Mouse (Mus musculus): ENCODE data around the gene Kcnd3. TPM values are rescaled to one million over a fixed set of nuclear protein-coding genes. Genes with fewer than 3 reads are reported as not detected.

Gene Kcnd3
- polyA plus RNA-seq, 1 experiment from 2014 or later, result 0.24 TPM

DNA sequence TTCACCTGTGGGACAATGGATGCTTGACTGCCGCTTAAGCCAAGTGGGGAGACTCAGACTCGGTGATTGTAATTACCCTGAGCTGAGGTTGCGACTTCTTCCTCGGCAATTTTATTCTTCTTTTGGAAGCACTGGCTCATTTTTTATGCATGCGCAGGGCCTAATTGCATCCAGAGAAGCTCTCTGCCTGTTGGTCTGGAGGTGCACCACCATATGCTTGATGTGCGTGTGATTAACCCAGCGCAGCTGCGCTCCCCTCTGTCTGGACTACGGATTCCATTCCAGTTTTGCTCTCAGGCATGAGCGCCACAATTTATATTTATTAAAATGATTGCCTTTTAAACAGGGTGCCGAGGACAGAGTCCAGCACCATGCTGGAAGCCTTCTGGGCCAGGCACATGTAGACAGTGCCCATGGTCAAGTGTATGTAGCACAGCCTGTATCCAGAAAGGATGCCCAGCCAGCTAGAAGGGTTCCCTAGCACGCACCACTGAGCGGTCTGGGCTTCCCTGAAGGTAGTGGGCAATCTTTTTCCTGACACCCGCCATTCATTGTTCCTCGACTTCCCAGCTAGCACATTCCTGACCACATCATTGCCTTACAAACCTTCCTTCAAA is 138.0 kb downstream of the Kcnd3 start:
- Histone ChIP-seq H3K9me3 (no peaks in the 10 kb centered on the region), H3K9ac (replicated peaks) (no peak overlapping the region), H3K27me3 (no peaks in the 10 kb centered on the region), H3K4me2 (no peak overlapping the region), H3K4me3 (replicated peaks) (no peak overlapping the region), H3K36me3 (no peaks in the 10 kb centered on the region), H3K4me1 (replicated peaks) (no peaks in the 10 kb centered on the region), H3K27ac (no peak overlapping the region)
- ATAC-seq (ENCODE audit: insufficient number of reproducible peaks, insufficient read depth, low FRiP score, low TSS enrichment, low read depth), result no peak
- WGBS, result 76% methylated on average over 15 of the region's 15 CpGs

DNA sequence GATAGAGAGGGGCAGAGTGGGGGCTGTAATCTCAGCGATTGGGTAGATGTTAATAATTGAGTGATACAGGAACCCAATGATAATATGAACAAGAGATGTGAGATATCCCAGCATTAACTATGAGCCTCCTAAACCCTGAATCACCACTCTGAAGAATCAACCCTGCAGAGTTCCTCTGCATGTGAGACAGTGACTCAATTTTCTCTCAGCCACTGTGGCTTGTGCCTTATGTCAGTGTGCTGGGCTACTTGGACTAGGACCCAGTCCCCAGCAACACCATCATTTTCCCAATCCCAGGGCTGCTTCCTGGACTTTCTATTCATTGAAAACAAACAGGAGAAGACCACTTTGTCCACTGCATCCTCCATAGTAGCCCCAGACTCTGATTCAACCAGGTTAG is 139.6 kb downstream of the Kcnd3 start:
- Histone ChIP-seq H3K27ac (no peak overlapping the region), H3K4me2 (no peak overlapping the region)
- WGBS, result 100% methylated on average over 1 of the region's 1 CpGs

DNA sequence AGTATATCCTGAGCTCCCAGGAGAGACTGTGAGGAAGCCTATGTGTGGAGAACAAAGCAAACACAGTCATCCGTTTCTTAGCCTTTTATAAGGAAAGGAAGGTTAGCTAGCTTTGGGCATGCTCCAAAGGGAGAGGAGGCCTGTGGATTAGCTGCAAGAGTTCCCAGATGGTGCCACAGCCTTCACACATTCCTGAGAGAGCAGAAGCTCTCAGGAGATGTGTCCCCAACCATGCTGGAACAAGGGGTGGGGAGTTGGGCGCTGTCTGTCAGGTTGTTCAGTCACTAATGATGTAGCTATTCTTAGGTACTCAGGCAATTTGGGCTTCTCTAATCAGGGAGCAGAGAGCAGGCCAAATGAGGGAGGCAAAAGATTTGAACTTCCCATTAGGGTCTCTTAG is 140.1 kb downstream of the Kcnd3 start:
- H3K27ac ChIP-seq, result no peak overlapping the region
- H3K9me3 ChIP-seq, result no peaks in the 10 kb centered on the region
- no peaks in the 10 kb centered on the region for H3K27me3 ChIP-seq
- no peak for ATAC-seq (ENCODE audit: insufficient number of reproducible peaks, insufficient read depth, low FRiP score, low TSS enrichment, low read depth)
- H3K9ac ChIP-seq (replicated peaks), result no peak overlapping the region
- 74% methylated on average over 2 of the region's 2 CpGs for WGBS
- no peak overlapping the region for H3K4me3 ChIP-seq (replicated peaks)
- no peaks in the 10 kb centered on the region for H3K36me3 ChIP-seq
- H3K4me1 ChIP-seq (replicated peaks), result no peaks in the 10 kb centered on the region
- H3K4me2 ChIP-seq, result no peak overlapping the region

More for the DNA sequence above, 139.6 kb downstream of the Kcnd3 start:
- H3K27me3 ChIP-seq, result no peaks in the 10 kb centered on the region
- no peak overlapping the region for H3K9ac ChIP-seq (replicated peaks)
- ATAC-seq (ENCODE audit: insufficient number of reproducible peaks, insufficient read depth, low FRiP score, low TSS enrichment, low read depth), result no peak
- no peaks in the 10 kb centered on the region for H3K9me3 ChIP-seq
- H3K36me3 ChIP-seq, result no peaks in the 10 kb centered on the region
- H3K4me1 ChIP-seq (replicated peaks), result no peaks in the 10 kb centered on the region
- H3K4me3 ChIP-seq (replicated peaks), result no peak overlapping the region

DNA sequence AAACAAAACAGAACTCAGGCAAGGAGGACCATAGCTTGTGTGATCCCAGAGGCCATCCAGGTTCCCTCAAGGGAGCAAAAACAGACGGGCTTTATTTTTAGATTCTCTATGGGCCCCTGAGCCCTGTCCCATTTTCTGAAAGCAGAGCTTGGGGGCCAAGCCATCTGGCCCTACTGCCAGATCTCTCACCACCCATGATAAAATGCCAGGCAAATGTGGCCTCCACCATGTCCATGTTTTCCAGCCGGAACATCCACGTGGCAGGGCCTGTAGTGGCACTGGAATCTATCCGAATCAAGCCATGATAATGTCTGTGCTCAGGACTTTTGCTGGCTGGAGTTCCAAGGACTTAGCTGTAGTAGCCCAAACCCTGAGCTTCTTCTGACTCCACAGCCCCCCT is 148.4 kb downstream of the Kcnd3 start:
- 87% methylated on average over 4 of the region's 4 CpGs for WGBS
- H3K9ac ChIP-seq (replicated peaks), result no peak overlapping the region

DNA sequence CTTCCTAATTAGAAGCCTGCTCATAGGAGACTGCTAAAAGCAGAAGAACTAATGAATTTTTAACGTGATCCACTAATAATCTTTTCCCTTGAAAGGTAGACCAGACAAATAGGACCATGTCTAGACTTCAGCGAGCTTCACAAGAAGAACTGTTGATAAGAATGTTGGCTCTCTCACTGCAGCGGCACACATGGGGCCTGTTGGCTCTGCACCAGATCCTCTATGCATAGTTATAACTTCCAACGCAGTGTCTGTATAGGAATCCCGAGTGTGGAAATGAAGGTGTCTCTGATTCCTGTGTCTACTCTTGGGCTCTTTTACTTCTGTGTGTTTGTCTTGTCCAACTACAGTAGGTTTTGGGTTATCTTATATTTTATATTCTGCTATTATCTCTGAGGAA is 150.8 kb downstream of the Kcnd3 start:
- 85% methylated on average over 5 of the region's 5 CpGs for WGBS
- Histone ChIP-seq H3K9me3 (no peaks in the 10 kb centered on the region), H3K27me3 (no peaks in the 10 kb centered on the region), H3K4me2 (no peak overlapping the region), H3K36me3 (no peaks in the 10 kb centered on the region), H3K9ac (replicated peaks) (no peak overlapping the region), H3K27ac (no peak overlapping the region), H3K4me1 (replicated peaks) (no peaks in the 10 kb centered on the region), H3K4me3 (replicated peaks) (no peak overlapping the region)
- no peak for ATAC-seq (ENCODE audit: insufficient number of reproducible peaks, insufficient read depth, low FRiP score, low TSS enrichment, low read depth)

More for the DNA sequence above, 148.4 kb downstream of the Kcnd3 start:
- H3K4me3 ChIP-seq (replicated peaks), result no peak overlapping the region
- H3K4me2 ChIP-seq, result no peak overlapping the region
- H3K4me1 ChIP-seq (replicated peaks), result no peaks in the 10 kb centered on the region
- H3K9me3 ChIP-seq, result no peaks in the 10 kb centered on the region
- no peak overlapping the region for H3K27ac ChIP-seq
- H3K36me3 ChIP-seq, result no peaks in the 10 kb centered on the region
- ATAC-seq (ENCODE audit: insufficient number of reproducible peaks, insufficient read depth, low FRiP score, low TSS enrichment, low read depth), result no peak
- no peaks in the 10 kb centered on the region for H3K27me3 ChIP-seq

DNA sequence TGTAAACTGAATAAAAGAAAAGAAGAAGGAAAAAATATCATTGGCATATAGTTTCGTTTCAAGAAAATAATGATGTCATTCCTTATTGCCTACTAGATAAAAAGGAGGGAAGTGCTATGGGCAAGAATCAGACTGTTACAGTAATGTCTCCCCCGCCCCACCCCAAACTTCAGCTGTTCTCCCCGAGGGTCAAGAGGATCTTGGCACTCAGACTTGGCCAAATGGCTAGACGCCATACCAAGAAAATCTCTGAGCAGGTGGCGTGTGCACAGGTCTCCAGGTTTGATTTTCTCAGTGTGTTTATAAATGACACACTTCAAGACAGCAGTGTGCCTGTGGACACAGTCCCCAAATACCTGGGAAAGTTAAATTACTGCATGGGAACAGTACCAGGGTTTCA is 153.6 kb downstream of the Kcnd3 start:
- 72% methylated on average over 5 of the region's 5 CpGs for WGBS
- Histone ChIP-seq H3K4me3 (replicated peaks) (no peak overlapping the region), H3K27ac (no peak overlapping the region), H3K36me3 (no peaks in the 10 kb centered on the region), H3K9me3 (no peaks in the 10 kb centered on the region), H3K9ac (replicated peaks) (no peak overlapping the region), H3K4me2 (no peak overlapping the region), H3K4me1 (replicated peaks) (no peaks in the 10 kb centered on the region), H3K27me3 (no peaks in the 10 kb centered on the region)
- ATAC-seq (ENCODE audit: insufficient number of reproducible peaks, insufficient read depth, low FRiP score, low TSS enrichment, low read depth), result no peak

DNA sequence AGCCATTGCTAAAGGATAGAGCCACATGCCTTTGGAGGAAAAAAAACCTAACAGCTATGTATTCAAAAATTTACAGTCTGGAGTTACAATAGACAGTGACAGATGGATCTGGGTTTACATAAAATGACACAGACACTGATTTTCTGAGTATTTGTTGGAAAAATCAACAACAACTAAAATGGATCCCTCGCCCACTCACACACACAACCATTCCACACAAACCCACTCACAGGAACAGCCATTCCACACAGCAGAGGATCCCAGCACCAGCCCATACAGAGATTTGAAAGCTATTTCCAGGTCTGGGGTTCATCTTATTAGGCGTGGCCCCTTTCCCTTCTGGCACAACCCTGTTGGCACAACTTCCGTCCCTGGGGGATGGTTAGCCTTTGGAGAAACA is 156.7 kb downstream of the Kcnd3 start:
- no peak overlapping the region for H3K27ac ChIP-seq
- 78% methylated on average over 3 of the region's 3 CpGs for WGBS
- no peaks in the 10 kb centered on the region for H3K27me3 ChIP-seq
- H3K4me2 ChIP-seq, result no peak overlapping the region
- no peak overlapping the region for H3K4me3 ChIP-seq (replicated peaks)
- H3K9me3 ChIP-seq, result no peaks in the 10 kb centered on the region
- no peak for ATAC-seq (ENCODE audit: insufficient number of reproducible peaks, insufficient read depth, low FRiP score, low TSS enrichment, low read depth)
- no peaks in the 10 kb centered on the region for H3K4me1 ChIP-seq (replicated peaks)
- no peaks in the 10 kb centered on the region for H3K36me3 ChIP-seq
- no peak overlapping the region for H3K9ac ChIP-seq (replicated peaks)

DNA sequence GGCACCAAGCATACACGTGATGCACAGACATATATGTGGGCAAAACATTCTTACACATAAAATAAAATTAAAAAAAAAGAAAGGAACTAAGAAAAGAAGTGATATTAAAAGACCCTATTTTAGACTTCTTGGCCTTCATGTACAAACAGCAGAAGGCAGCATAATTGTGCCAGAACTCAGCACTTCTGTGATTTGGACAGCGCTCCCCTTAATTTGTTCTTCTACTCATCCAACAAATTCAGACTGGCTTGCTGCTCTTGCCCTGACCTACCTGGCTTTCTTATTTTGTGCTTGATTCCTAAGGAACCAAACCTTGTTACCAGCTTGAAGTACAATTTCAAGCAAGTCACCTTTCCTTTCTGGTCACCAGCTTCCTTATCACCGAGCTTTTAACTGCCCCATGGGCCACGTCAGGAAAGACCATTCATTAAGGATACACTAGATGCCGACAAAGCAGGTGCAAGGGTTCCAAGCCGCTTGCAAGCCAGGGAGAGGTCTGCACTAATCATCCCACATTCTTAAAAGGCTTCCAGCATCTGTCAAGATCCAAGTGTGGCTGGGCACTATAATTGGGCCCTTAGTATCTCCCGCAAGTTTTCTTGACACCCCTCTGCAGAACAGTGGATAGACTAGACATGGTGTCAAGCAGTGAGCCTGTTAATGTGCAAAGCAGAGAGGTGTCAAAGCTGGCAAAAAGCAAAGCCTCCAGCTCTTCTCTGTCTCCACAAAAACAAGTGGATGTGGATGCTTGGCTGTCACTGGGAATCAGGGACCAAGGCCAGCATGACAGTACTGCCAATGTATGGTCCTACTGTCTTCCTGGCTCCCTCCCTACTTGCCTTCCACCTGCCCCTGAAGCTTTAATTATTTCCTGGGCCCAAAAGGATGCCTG is 159.6 kb downstream of the Kcnd3 start:
- Histone ChIP-seq H3K36me3 (no peaks in the 10 kb centered on the region), H3K4me3 (replicated peaks) (no peak overlapping the region), H3K27me3 (no peaks in the 10 kb centered on the region), H3K9me3 (no peaks in the 10 kb centered on the region), H3K27ac (no peak overlapping the region), H3K4me1 (replicated peaks) (no peaks in the 10 kb centered on the region), H3K4me2 (no peak overlapping the region), H3K9ac (replicated peaks) (no peak overlapping the region)
- no peak for ATAC-seq (ENCODE audit: insufficient number of reproducible peaks, insufficient read depth, low FRiP score, low TSS enrichment, low read depth)
- 81% methylated on average over 7 of the region's 7 CpGs for WGBS

DNA sequence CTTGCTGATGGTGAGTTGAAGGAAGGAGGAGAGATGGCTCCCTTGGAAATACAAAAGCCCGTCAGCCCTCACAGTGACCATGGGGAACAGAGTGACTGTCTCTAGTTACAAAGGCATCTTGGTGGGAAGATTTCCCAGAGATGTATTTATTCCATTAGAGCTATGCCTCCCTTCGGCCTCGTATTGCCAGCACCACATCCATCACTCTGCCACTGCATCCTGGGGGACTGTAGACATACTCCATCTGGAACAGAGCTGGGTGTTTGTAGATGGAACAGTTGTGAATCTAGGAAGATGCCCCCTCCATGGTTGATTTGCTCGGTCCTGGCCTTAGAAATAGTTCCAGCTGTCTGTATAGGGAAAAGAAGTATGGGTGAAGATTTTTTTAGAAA is 160.3 kb downstream of the Kcnd3 start:
- H3K27me3 ChIP-seq, result no peaks in the 10 kb centered on the region
- H3K27ac ChIP-seq, result no peak overlapping the region
- H3K4me2 ChIP-seq, result no peak overlapping the region
- H3K4me3 ChIP-seq (replicated peaks), result no peak overlapping the region
- ATAC-seq (ENCODE audit: insufficient number of reproducible peaks, insufficient read depth, low FRiP score, low TSS enrichment, low read depth), result no peak
- H3K9ac ChIP-seq (replicated peaks), result no peak overlapping the region
- no peaks in the 10 kb centered on the region for H3K4me1 ChIP-seq (replicated peaks)
- H3K9me3 ChIP-seq, result no peaks in the 10 kb centered on the region
- 66% methylated on average over 4 of the region's 4 CpGs for WGBS
- H3K36me3 ChIP-seq, result no peaks in the 10 kb centered on the region

DNA sequence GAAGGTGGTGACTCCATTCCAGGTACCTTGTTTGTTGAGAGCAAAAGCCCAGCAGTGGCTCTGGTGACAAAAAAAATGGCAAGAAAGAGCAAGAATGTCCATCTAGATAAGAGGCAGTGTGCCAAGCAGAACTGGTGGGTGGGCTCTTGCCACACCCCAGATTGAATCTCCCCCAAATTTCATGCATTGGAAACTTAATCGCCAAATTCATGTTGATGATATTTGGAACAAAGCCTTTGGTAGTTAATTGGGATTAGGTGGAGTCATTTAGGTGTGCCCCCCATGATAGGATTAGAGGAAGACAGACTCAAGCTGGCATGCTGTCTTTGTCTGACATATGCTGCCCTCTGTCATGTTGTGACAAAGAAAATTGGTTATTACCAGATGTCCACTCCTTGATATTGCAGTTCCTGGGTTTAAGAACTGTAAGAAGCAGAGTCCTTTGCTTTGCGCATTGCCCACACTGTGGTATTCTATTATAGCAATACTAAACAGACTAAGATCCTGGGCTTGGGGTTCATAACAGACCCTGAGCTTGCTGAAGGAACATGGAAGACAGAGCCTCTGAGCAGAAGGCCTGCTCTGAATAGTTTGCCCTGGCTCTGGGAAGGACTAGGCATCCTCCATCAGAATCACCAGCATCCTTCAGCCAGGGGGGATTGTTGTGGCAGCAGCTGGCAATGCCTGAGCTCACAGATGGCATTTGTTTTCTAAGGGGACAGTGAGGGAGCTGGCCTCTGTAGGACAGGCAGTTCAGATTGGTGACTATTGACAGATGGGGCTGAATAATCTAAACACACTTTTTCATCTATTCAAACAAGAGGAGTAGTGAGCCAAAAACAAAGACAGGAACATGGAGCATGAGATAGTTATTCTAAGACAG is 165.0 kb downstream of the Kcnd3 start:
- Histone ChIP-seq H3K9me3 (no peaks in the 10 kb centered on the region), H3K27ac (no peak overlapping the region), H3K36me3 (no peaks in the 10 kb centered on the region), H3K27me3 (no peaks in the 10 kb centered on the region), H3K4me2 (no peak overlapping the region), H3K4me1 (replicated peaks) (no peaks in the 10 kb centered on the region), H3K4me3 (replicated peaks) (no peak overlapping the region), H3K9ac (replicated peaks) (no peak overlapping the region)
- 85% methylated on average over 2 of the region's 2 CpGs for WGBS
- no peak for ATAC-seq (ENCODE audit: insufficient number of reproducible peaks, insufficient read depth, low FRiP score, low TSS enrichment, low read depth)

DNA sequence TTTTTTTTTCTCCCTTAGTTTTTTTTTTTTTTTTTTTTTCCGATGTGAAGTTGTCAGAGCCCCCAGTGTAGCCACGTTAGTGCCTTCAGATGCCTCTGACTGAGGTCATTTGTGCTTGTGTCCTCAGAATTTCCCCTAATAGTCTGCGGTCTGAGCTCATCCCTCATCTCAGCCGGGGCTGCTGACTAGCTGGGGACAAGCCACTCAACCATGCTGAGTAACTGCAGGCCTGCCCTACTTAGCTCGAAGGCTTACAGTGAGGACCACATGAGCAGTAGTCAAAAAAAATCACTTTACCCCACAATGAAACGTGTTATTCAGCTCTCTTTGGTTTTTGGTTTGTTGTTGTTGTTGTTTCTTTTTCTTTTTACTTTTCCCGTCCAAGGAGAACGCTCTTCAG is 169.0 kb downstream of the Kcnd3 start:
- H3K4me2 ChIP-seq, result no peak overlapping the region
- H3K27ac ChIP-seq, result no peak overlapping the region
- H3K9ac ChIP-seq (replicated peaks), result no peak overlapping the region
- no peaks in the 10 kb centered on the region for H3K27me3 ChIP-seq
- no peaks in the 10 kb centered on the region for H3K36me3 ChIP-seq
- no peaks in the 10 kb centered on the region for H3K4me1 ChIP-seq (replicated peaks)
- 67% methylated on average over 8 of the region's 8 CpGs for WGBS
- H3K9me3 ChIP-seq, result no peaks in the 10 kb centered on the region
- no peak overlapping the region for H3K4me3 ChIP-seq (replicated peaks)
- ATAC-seq (ENCODE audit: insufficient number of reproducible peaks, insufficient read depth, low FRiP score, low TSS enrichment, low read depth), result no peak

Measured in limb, embryonic 12.5 days (tissue).